Mouse (Mus musculus) kidney, adult 18-20 months (tissue): ENCODE results near the gene Cda.
"Not testable (repeated sequence)": the region's sequence is repeated elsewhere in the genome, so short reads cannot be mapped to it uniquely, and the experiment has no call there.

Experiments
- DNase-seq: peaks from one replicate; pipeline ENCODE4 v3.0.0; 2021

The Cda gene

DNA sequence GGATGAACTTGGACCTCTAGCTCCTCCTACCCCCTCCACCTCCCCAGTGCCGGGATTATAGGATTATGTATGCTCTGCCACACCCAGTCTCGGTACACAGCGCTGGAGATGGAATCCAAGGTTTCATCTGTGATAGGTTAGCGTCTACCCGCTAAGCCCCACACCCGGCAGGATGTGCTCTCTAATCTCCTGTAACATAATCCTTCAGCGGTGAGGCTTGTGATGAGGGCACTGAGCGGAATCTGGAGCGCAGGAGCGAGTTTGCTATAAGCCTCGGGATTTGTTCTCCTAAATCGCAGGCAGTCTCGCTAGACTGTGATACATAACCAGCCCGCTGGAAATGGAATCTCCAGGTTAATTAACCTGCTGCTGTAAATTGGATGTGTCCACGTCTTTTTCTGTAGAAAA is 37.5 kb downstream of the Cda start:
- DNase-seq = no peak

- no peak for DNase-seq
Measured at GRCm38 (mm10) chr4:138327891-138328470, 39.8 kb downstream of the Cda start.

DNA sequence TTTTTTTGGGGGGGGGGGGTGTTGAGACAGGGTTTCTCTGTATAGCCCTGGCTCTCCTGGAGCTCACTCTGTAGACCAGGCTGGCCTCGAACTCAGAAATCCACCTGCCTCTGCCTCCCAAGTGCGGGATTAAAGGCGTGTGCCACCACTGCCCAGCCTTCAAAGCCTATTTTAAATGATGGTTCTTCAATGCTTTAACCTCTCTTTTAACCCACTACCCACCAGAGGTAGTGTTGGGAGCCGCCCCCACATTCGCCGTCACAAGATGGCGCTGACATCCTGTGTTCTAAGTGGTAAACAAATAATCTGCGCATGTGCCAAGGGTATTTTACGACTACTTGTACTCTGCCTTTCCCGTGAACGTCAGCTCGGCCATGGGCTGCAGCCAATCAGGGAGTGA is 40.6 kb downstream of the Cda start:
- DNase-seq = not testable (repeated sequence)

- DNase-seq = peak; percentile 98
Measured at GRCm38 (mm10) chr4:138326077-138326695, 41.6 kb downstream of the Cda start, which contains the start of gene Pink1. Gene Pink1, minus strand, starts transcription at chr4:138326307.

DNA sequence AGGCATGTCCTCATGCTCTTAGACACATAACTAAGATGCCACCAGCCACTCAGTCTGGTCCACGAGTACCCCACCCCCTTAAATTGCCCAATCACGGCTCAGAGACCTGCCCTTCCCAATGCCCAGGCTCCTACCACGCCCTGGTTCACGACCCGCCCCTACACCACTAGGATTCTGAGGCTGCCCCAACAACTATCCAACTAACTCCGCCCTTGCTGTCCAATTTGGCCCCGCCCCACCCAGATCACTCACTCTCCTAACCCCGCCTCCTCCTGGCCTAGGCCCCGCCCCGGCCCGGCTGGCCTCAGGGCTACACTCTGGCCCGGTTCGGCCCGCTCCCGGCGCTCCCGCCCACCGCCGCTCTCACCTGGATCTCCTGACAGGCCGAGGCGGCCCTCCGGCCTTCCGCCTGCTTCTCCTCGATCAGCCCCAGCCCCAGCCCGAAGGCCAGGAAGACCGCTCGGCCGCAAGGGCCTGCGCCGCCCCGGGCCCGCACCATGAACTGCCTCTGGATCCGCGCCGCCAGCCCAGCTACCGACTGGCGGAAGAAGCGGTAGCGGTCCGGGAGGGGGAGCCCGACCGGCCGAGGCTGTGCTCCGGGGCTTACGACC is 42.2 kb downstream of the Cda start:
- DNase-seq = peak; percentile 99

GRCm38 (mm10) chr4:138324451-138324850 is 43.3 kb downstream of the Cda start:
- DNase-seq = no peak

DNA sequence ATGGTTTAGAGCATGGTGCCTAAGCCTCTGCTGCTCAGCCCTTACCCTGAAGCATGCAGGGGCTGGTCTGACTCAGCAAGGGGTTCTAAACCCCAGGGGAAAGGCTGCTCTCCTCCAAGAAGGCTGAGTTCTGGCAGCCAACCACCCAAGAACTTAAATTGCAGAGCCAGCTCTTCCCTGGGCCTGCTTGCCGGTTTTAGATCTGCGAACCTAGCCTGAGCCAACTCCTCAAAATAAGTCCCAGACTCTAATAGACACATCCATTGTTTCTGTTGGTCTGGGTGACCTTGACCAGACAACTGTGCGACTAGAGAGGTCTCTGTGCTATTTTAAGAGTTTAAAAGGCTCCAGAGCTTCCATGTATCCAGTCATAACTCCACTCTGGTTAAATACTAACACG is 44.0 kb downstream of the Cda start:
- no peak for DNase-seq

DNA sequence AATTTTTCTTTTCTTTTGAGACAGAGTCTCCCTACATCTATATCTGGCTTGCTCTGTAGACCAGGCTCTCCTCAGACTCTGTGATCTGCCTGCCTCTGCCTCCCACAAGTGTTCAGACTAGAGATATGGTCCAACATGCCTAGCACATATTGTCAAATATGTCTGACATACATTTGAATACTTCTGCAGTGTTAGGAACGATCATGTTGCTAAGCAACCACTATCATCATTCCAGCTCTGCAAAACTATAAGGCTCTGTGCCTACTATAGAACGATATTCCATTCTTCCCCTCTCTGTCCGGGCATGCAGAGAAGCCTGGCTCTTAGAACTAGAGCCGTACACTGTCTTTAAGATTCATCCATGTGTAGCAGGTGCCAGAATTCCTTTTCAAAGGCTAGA is 45.1 kb downstream of the Cda start:
- DNase-seq = no peak

DNA sequence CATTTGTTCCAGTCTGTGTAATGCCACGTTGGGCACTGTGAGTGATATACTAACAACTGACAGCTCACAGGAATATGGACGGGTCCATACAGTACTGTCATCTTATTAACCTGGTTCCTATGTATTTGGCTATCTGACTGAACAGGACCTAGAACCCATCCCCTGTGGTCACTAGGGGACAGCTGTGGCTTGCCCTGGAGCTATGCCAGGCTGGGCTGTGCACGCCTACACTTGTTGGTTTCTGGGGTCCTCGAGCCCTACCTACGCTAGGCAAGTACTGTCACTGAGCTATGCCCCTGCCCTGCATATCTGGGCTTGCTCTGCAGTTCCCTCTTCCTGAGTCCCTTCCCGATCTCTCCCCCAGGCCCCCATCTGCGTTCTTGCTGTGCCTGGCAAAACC is 46.3 kb downstream of the Cda start:
- no peak for DNase-seq

- DNase-seq = no peak
Measured at GRCm38 (mm10) chr4:138320711-138321110, 47.1 kb downstream of the Cda start.

GRCm38 (mm10) chr4:138319508-138319907 is 48.3 kb downstream of the Cda start:
- DNase-seq = peak; percentile 90

DNA sequence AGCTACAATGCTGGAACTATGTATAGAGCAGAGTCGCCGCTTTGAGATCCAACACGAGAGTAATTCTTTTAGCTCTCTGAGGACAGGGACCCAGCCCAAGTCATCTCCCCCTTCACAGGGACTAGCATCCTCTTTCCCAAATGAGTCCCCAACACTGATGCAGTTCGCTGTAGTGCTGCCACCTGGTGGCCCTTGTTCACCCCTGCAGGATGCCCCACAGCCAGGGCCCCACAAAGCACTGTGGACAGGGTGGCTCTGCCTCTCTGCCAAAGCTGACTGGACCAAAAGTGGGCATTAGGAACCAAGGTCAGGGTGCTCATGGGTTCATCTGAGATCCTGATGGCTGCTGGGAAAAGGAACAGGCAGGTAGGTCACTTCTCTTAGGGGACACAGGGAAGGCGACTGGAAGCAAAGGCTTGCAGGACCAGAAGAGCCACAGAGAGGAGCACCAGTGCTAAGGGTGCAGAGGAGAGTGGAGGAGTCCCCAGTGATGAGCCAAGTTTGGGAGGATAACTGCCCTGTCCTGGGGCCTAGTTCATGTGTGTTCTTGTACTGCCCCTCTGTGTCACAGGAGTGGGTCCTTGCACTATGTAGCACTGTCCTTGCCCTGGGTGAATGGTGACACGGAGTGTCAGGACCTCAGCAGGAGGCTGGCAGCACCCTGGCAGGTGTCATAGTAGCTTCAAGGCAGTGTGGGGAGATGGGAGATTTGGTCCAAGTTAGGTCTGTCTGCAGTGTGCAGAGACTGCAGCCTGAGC is 49.1 kb downstream of the Cda start:
- peak; percentile 57 for DNase-seq

DNA sequence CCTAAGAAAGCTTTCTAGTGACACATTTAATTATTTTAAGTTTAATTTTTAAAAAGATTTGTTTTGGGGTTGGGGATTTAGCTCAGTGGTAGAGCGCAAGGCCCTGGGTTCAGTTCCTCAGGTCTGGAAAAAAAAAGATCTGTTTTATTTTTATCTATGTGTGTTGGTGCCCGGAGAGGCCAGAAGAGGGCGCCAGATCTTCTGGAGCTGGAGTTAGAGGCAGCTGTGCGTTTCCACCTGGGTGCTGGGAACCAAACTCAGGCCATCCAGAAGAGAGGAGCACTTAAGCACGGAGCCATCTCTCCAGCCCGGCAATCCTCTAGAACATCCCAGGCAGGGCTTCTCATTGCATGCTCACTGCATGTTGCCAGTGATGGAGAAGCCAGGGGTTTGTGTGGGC is 51.4 kb downstream of the Cda start:
- DNase-seq = no peak

DNA sequence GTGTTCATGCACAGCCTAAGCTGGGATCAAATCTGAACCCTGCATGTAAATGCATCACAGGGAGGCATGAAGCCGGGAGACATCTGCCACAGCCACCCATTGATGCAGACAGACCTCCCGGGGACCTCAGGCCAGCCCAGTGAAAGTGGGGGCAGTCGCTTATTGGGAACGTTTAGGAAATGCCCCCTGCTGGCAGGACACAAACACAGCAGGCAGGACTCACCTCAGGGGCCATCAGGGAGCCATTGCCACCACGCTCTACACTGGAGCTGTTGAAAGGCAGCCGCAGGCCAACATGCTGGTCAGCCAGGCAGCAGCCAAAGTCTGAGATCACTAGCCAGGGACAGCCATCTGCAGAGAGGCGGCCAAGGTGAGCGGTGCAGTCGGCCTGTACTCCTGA is 52.0 kb downstream of the Cda start:
- DNase-seq = no peak

GRCm38 (mm10) chr4:138313795-138314194 is 54.0 kb downstream of the Cda start:
- DNase-seq = no peak

DNA sequence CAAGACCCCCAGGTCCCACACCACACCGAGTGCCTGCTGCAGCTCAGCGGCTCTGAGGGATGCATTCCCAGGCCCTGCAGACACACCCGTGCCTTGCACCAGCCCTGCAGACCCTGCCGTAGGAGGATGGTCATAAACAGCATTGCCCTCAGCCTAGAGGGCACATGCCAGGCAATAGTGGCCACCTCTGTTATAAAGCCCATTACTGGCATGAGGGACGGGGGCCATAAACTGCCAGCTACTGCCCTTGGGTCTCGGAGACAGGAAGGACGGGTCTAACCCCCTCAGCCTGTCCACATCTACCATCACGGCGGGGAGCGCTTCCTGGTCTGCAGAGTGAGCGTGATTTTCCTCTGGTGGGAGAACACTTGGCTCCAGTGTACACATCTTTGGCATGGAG is 54.8 kb downstream of the Cda start:
- no peak for DNase-seq

DNA sequence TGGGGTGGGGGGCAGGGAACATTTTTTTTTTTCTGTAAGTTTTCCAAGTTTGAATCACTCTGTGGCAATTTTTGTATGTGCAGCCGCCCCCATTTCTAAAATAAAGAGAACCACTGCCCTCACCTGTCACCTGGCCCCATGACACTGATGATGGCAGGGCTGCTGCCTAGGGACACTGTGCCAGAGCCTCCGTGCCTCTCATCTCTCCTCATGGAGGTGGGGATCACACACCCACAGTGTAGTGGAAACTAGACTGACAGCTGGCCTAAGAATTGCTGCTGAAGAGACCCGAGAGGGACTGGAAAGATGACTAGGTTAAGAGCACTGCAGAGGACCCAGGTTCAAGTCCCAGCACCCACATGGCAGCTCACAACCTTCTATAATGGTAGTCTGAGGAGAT is 55.7 kb downstream of the Cda start:
- DNase-seq = no peak

- DNase-seq = peak; percentile 75
Measured at GRCm38 (mm10) chr4:138311595-138311994, 56.2 kb downstream of the Cda start.

- no peak for DNase-seq
Measured at GRCm38 (mm10) chr4:138310311-138310910, 57.4 kb downstream of the Cda start.

DNA sequence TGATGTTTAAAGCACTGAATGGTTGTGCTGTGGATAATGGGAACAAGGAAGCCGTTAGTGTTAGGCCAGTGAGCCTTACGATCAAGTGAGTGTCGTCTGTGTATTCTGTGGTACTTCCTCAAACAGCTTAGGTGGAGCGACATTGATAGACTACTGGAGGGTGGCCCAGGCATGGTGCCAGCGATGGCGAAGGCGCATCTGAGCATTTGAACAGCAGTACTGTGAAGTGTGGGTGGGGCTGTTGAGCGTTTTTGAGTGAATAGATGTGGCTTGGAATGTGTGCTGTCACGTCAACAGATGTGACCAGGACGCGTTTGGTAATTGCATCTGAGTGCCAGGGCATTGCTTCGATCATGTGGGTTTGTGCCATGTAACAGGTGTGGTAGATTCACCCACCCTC is 60.1 kb downstream of the Cda start:
- no peak for DNase-seq

DNA sequence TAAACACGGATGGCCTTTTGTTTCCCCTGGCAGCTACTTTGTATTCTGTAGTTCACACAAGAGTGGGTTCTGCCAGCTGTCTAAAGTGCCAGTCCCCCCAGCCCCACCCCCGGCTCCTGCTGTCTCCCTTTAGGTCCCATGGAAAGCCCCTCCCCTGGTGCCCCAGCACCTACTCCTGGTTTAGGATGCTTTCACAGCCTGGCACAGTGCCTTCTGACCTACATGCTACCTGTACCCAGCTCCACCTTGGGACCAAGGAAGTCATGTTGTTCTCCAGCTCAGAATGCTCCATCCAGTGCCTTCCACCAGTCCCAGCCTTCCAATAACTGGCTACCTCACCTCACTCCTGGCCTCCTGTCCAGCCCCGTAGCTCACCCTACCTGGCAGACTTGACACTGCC is 60.8 kb downstream of the Cda start:
- no peak for DNase-seq

DNA sequence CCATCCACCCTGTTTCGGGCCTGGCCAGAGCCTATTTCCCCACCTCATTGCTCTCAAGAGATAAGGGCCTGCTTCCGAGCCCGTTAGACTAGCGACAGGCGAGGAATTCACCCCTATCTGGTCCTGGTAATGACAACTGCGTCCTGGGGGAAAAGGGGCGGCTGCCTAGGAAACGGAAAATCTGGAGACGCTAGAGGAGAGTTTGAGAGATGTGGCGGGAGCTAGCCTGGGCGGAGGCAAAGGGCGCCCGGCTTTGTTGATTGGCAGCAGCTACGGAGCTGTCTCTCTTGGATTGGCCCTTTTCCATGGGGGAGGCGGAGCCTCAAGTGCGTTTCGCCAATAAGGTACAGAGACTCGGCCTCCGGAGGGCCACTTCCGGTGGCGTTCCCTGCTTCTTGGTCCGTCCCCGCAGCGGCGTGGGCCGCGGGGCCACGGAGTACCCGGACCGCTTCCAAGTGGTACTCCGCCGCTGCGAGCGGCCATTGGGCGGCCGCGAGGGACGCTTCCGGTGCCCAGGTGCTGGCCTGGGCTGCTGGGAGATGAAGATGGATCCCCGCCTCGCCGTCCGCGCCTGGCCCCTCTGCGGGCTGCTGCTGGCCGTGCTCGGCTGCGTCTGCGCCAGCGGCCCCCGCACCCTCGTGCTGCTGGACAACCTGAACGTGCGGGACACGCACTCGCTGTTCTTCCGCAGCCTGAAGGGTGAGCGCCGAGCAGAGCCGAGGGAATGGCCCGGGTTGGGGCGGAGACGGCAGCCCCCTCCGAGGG is 63.3 kb downstream of the Cda start, which contains the start of gene Ddost:
Gene Ddost, plus strand, starts transcription at position 391 of the 765 bp plus-strand sequence.
- DNase-seq = peak; percentile 97

DNA sequence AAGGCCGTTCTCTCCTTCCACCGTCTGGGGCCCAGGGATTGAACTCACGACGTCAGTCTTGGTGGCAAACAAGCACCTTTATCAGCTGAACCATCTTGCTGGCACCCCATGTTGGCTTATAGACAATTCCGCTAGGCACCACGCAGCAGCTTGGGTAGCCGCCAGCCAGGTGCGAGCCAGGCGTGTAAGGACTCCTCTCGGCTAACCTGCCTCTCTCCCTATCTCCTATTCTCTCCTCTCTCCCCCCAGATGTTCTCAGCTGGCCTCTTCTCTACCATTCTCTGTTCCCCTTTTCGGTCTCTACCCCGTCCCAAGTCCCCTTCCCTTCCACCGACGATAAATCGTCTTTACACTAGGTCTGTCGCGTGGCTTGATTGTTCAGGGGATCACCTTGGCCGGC is 64.0 kb downstream of the Cda start:
- DNase-seq = no peak
